Mouse (Mus musculus): ENCODE data around the gene Jakmip3. TPM values are rescaled to one million over a fixed set of nuclear protein-coding genes. Genes with fewer than 3 reads are reported as not detected.

Jakmip3 gene
- total and polyA plus RNA-seq, 3 experiments = not detected

- H3K27ac ChIP-seq (ENCODE audit: insufficient read depth, low read depth) = no peak overlapping the region
- peak overlapping the region in 1 of 3 experiments; percentile 8 for H3K4me3 ChIP-seq (replicated peaks in 1 of 3; ENCODE audit: low read depth in 2 of 3, low read length in 2 of 3, poor library complexity in 1 of 3)
- TF ChIP-seq ETS1 (conservative IDR thresholded peaks at IDR 0.05; ENCODE audit: low read depth, low read length) (no peak), ZKSCAN1 (IDR thresholded peaks at IDR 0.05; ENCODE audit: borderline replicate concordance, low read depth, low read length) (no peak), ELF1 (IDR thresholded peaks at IDR 0.05; ENCODE audit: low read depth, low read length) (no peak), POLR2A (IDR thresholded peaks at IDR 0.05; ENCODE audit: low read depth, low read length) (no peak), POLR2AphosphoS2 (IDR thresholded peaks at IDR 0.05; ENCODE audit: low read depth, low read length) (no peak), MXI1 (IDR thresholded peaks at IDR 0.05; ENCODE audit: low read depth, low read length) (no peak), TCF12 (IDR thresholded peaks at IDR 0.05; ENCODE audit: low read depth, low read length) (no peak), ZNF384 (IDR thresholded peaks at IDR 0.05; ENCODE audit: low read depth, low read length) (no peak), CHD1 (IDR thresholded peaks at IDR 0.05; ENCODE audit: low read depth, low read length) (no peak), CHD2 (IDR thresholded peaks at IDR 0.05; ENCODE audit: low read length) (no peak), RAD21 (IDR thresholded peaks at IDR 0.05; ENCODE audit: low read depth, low read length) (no peak), ZMIZ1 (IDR thresholded peaks at IDR 0.05; ENCODE audit: low read depth, low read length) (no peak), USF1 (IDR thresholded peaks at IDR 0.05; ENCODE audit: low read depth, low read length) (no peak), UBTF (IDR thresholded peaks at IDR 0.05; ENCODE audit: low read depth, low read length) (no peak), TBP (conservative IDR thresholded peaks at IDR 0.05; ENCODE audit: low read depth, low read length) (no peak)
- no peaks in the 10 kb centered on the region for H3K36me3 ChIP-seq (replicated peaks in 1 of 2; ENCODE audit: control insufficient read depth in 1 of 2, insufficient read depth in 1 of 2, low read length in 1 of 2)
- H3K9me3 ChIP-seq (replicated peaks; ENCODE audit: low read length) = no peaks in the 10 kb centered on the region
- H3K79me2 ChIP-seq (replicated peaks; ENCODE audit: control insufficient read depth, extremely low read depth, insufficient read depth, poor library complexity, severe bottlenecking) = no peaks in the 10 kb centered on the region
- in situ Hi-C loops (cut with MboI; ENCODE audit: low pct_ligation_motif_present, low pct_unique_long_range_greater_than_20kb, low sequenced_read_pairs) = no loop called here
- peaks cover 86% of the 10 kb centered on the region for H3K27me3 ChIP-seq (replicated peaks)
- H3K9ac ChIP-seq (ENCODE audit: insufficient read depth, low read depth) = no peak overlapping the region
- H3K4me1 ChIP-seq (ENCODE audit: control insufficient read depth in 1 of 2, insufficient read depth in 2 of 2) = peaks cover 0 to 3% of the 10 kb centered on the region in 2 experiments; a peak in 1 of 4 replicates
- no peak for DNase-seq (ENCODE audit: extremely low read depth)
- no peak overlapping the region for H3K4me2 ChIP-seq (ENCODE audit: insufficient read depth, low read depth, poor library complexity, severe bottlenecking)
- dilution Hi-C loops (cut with MboI; ENCODE audit: extremely low pct_ligation_motif_present, extremely low pct_unique_long_range_greater_than_20kb, low sequenced_read_pairs) = no loop called here
Observed at GRCm38 (mm10) chr7:139020884-139021283, 80.4 kb downstream of the Jakmip3 start.

GRCm38 (mm10) chr7:139021326-139021725, 80.8 kb downstream of the Jakmip3 start:
- H3K27me3 ChIP-seq (replicated peaks) = peaks cover 86% of the 10 kb centered on the region
- H3K36me3 ChIP-seq (replicated peaks in 1 of 2; ENCODE audit: control insufficient read depth in 1 of 2, insufficient read depth in 1 of 2, low read length in 1 of 2) = no peaks in the 10 kb centered on the region
- TF ChIP-seq UBTF (IDR thresholded peaks at IDR 0.05; ENCODE audit: low read depth, low read length) (no peak), E2F4 (IDR thresholded peaks at IDR 0.05; ENCODE audit: insufficient replicate concordance, low read depth, low read length) (no peak), USF1 (IDR thresholded peaks at IDR 0.05; ENCODE audit: low read depth, low read length) (no peak), MAZ (IDR thresholded peaks at IDR 0.05; ENCODE audit: low read depth, low read length) (no peak), TCF12 (IDR thresholded peaks at IDR 0.05; ENCODE audit: low read depth, low read length) (no peak), NRF1 (IDR thresholded peaks at IDR 0.05; ENCODE audit: low read depth, low read length) (no peak), ZKSCAN1 (IDR thresholded peaks at IDR 0.05; ENCODE audit: borderline replicate concordance, low read depth, low read length) (no peak), USF2 (conservative IDR thresholded peaks at IDR 0.05; ENCODE audit: low read depth, low read length) (no peak), ZNF384 (IDR thresholded peaks at IDR 0.05; ENCODE audit: low read depth, low read length) (no peak), SIN3A (IDR thresholded peaks at IDR 0.05; ENCODE audit: low read length) (no peak), BHLHE40 (IDR thresholded peaks at IDR 0.05; ENCODE audit: low read depth, low read length) (no peak), MYC (IDR thresholded peaks at IDR 0.05; ENCODE audit: low read depth, low read length) (no peak), MEF2A (IDR thresholded peaks at IDR 0.05; ENCODE audit: borderline replicate concordance, low read depth, low read length) (no peak), RCOR1 (conservative IDR thresholded peaks at IDR 0.05; ENCODE audit: low read depth, low read length) (no peak), RAD21 (IDR thresholded peaks at IDR 0.05; ENCODE audit: low read depth, low read length) (no peak), CTCF (conservative IDR thresholded peaks at IDR 0.05 in 1 of 2, IDR thresholded peaks at IDR 0.05 in 1 of 2; ENCODE audit: low read depth in 2 of 2, low read length in 2 of 2) (no peak)
- no peak overlapping the region for H3K9ac ChIP-seq (ENCODE audit: insufficient read depth, low read depth)
- H3K9me3 ChIP-seq (replicated peaks; ENCODE audit: low read length) = no peaks in the 10 kb centered on the region
- no peaks in the 10 kb centered on the region for H3K79me2 ChIP-seq (replicated peaks; ENCODE audit: control insufficient read depth, extremely low read depth, insufficient read depth, poor library complexity, severe bottlenecking)
- in situ Hi-C loops (cut with MboI; ENCODE audit: low pct_ligation_motif_present, low pct_unique_long_range_greater_than_20kb, low sequenced_read_pairs) = no loop called here
- H3K27ac ChIP-seq (ENCODE audit: insufficient read depth, low read depth) = no peak overlapping the region
- peaks cover 0 to 3% of the 10 kb centered on the region in 2 experiments; a peak in 1 of 4 replicates for H3K4me1 ChIP-seq (ENCODE audit: control insufficient read depth in 1 of 2, insufficient read depth in 2 of 2)
- no peak overlapping the region for H3K4me2 ChIP-seq (ENCODE audit: insufficient read depth, low read depth, poor library complexity, severe bottlenecking)
- dilution Hi-C loops (cut with MboI; ENCODE audit: extremely low pct_ligation_motif_present, extremely low pct_unique_long_range_greater_than_20kb, low sequenced_read_pairs) = no loop called here
- no peak overlapping the region for H3K4me3 ChIP-seq (replicated peaks in 1 of 3; ENCODE audit: low read depth in 2 of 3, low read length in 2 of 3, poor library complexity in 1 of 3)
- DNase-seq (ENCODE audit: extremely low read depth) = no peak
